Mouse (Mus musculus) bone marrow, adult 2 months (tissue): ENCODE data around the gene Ndufb10. TPM values are rescaled to one million over a fixed set of nuclear protein-coding genes. Genes with fewer than 3 reads are reported as not detected.
A peak's percentile ranks its signal among the peaks of the same experiment; 100 is the strongest.

Source experiments
- H3K27ac ChIP-seq: fragments of 200-500 bp; 2 replicates; pipeline ENCODE4 v1.5.1; 2012; ENCODE audit warnings: low read depth, mild to moderate bottlenecking, control low read depth, inconsistent platforms, low read length; ENCODE audit not compliant: control insufficient read depth, poor library complexity, insufficient read depth
- H3K4me1 ChIP-seq: fragments of 200-500 bp; 2 replicates; pipeline ENCODE4 v1.6.1; 2011; ENCODE audit warnings: low read length; ENCODE audit not compliant: control insufficient read depth, insufficient read depth
- H3K4me3 ChIP-seq: fragments of 200-500 bp; replicated peaks from 2 replicates; pipeline ENCODE3; 2011; ENCODE audit warnings: mild to moderate bottlenecking, low read depth, low read length, control low read depth; ENCODE audit not compliant: control insufficient read depth
- CTCF ChIP-seq: fragments of 200-500 bp; IDR thresholded peaks from 2 replicates; pipeline ENCODE4 v1.5.1; 2011; ENCODE audit warnings: low read length, control low read depth; ENCODE audit not compliant: control insufficient read depth, insufficient read depth
- POLR2A ChIP-seq: fragments of 200-500 bp; IDR thresholded peaks from 2 replicates; pipeline ENCODE4 v1.6.1; 2011; ENCODE audit warnings: low read depth, mild to moderate bottlenecking, control low read depth, low read length, borderline replicate concordance; ENCODE audit not compliant: control insufficient read depth
- WGBS: fragments of 180-500 bp; shearing (Covaris S2); methylation state at CpG from one replicate; pipeline ENCODE4 v1.1.7; 2018; 5-methylcytosine and 5-hydroxymethylcytosine counted together
- polyA plus RNA-seq: library from polyadenylated mRNA; stranded (reverse); fragments of >200 nt; gene quantifications from 2 replicates; pipeline ENCODE4 v1.2.4, GENCODE M21; 2011; ENCODE audit warnings: low replicate concordance; ENCODE audit not compliant: missing spikeins, insufficient read depth, insufficient read length

The Ndufb10 gene
- polyA plus RNA-seq, 1 experiment = 172 TPM

- WGBS = 92% methylated on average over 3 of the region's 3 CpGs
- Histone ChIP-seq H3K27ac (no peak overlapping the region), H3K4me1 (no peaks in the 10 kb centered on the region; the same call in 1 of the 2 replicates), H3K4me3 (no peak overlapping the region)
- no peak for TF ChIP-seq POLR2A
- no peak for TF ChIP-seq CTCF
These were observed 18.5 kb downstream of the Ndufb10 start for GRCm38 (mm10) chr17:24705821-24706220.

- 85% methylated on average over 9 of the region's 9 CpGs for WGBS
- TF ChIP-seq CTCF = no peak
- TF ChIP-seq POLR2A = no peak
- Histone ChIP-seq H3K27ac (no peak overlapping the region), H3K4me1 (no peaks in the 10 kb centered on the region; the same call in 1 of the 2 replicates), H3K4me3 (no peak overlapping the region)
These were observed 23.0 kb downstream of the Ndufb10 start for GRCm38 (mm10) chr17:24701251-24701650.

- Histone ChIP-seq H3K4me3 (no peak overlapping the region), H3K4me1 (no peaks in the 10 kb centered on the region; the same call in 1 of the 2 replicates), H3K27ac (no peak overlapping the region)
- no peak for TF ChIP-seq POLR2A
- no peak for TF ChIP-seq CTCF
- WGBS = 83% methylated on average over 2 of the region's 2 CpGs
These were observed 24.8 kb downstream of the Ndufb10 start for GRCm38 (mm10) chr17:24699473-24699872.

GRCm38 (mm10) chr17:24698715-24699114 lies 25.6 kb downstream of the Ndufb10 start:
- Histone ChIP-seq H3K4me3 (no peak overlapping the region), H3K27ac (no peak overlapping the region), H3K4me1 (no peaks in the 10 kb centered on the region; the same call in 1 of the 2 replicates)
- TF ChIP-seq POLR2A = no peak
- TF ChIP-seq CTCF = no peak
- WGBS = 86% methylated on average over 9 of the region's 9 CpGs

GRCm38 (mm10) chr17:24697985-24698384 lies 26.3 kb downstream of the Ndufb10 start:
- no peak overlapping the region for H3K4me3 ChIP-seq
- H3K4me1 ChIP-seq = no peaks in the 10 kb centered on the region; the same call in 1 of the 2 replicates
- no peak overlapping the region for H3K27ac ChIP-seq
- no peak for TF ChIP-seq POLR2A
- TF ChIP-seq CTCF = no peak
- WGBS = 48% methylated on average over 5 of the region's 5 CpGs

GRCm38 (mm10) chr17:24696011-24696697 lies 28.1 kb downstream of the Ndufb10 start, which contains the start of the genes Gfer and Noxo1:
Gfer (minus strand) TSS chr17:24696156.
Noxo1 (plus strand) TSS chr17:24696234.
- no peaks in the 10 kb centered on the region; the same call in 1 of the 2 replicates for H3K4me1 ChIP-seq
- under 1% methylated on average over 76 of the region's 76 CpGs for WGBS
- TF ChIP-seq POLR2A (peak; percentile 62; the same call in 1 of the 2 replicates), CTCF (0 out of 2 replicates have a peak, but pooled peaks have one; percentile 8)
- H3K27ac ChIP-seq = peak within 1 kb of the TSS; percentile 83
- peak within 1 kb of the TSS; percentile 95 for H3K4me3 ChIP-seq

GRCm38 (mm10) chr17:24695326-24696010 lies 28.8 kb downstream of the Ndufb10 start:
- TF ChIP-seq CTCF (no peak), POLR2A (no peak)
- H3K27ac ChIP-seq = peak overlapping the region; percentile 83
- H3K4me3 ChIP-seq = peak overlapping the region; percentile 69
- 17% methylated on average over 51 of the region's 51 CpGs for WGBS
- H3K4me1 ChIP-seq = no peaks in the 10 kb centered on the region; the same call in 1 of the 2 replicates

- TF ChIP-seq CTCF = no peak
- no peak overlapping the region for H3K27ac ChIP-seq
- H3K4me1 ChIP-seq = no peaks in the 10 kb centered on the region; the same call in 1 of the 2 replicates
- 45% methylated on average over 5 of the region's 5 CpGs for WGBS
- no peak overlapping the region for H3K4me3 ChIP-seq
These were observed 31.9 kb downstream of the Ndufb10 start for GRCm38 (mm10) chr17:24692385-24692784.
